In the genomic region with DNA sequence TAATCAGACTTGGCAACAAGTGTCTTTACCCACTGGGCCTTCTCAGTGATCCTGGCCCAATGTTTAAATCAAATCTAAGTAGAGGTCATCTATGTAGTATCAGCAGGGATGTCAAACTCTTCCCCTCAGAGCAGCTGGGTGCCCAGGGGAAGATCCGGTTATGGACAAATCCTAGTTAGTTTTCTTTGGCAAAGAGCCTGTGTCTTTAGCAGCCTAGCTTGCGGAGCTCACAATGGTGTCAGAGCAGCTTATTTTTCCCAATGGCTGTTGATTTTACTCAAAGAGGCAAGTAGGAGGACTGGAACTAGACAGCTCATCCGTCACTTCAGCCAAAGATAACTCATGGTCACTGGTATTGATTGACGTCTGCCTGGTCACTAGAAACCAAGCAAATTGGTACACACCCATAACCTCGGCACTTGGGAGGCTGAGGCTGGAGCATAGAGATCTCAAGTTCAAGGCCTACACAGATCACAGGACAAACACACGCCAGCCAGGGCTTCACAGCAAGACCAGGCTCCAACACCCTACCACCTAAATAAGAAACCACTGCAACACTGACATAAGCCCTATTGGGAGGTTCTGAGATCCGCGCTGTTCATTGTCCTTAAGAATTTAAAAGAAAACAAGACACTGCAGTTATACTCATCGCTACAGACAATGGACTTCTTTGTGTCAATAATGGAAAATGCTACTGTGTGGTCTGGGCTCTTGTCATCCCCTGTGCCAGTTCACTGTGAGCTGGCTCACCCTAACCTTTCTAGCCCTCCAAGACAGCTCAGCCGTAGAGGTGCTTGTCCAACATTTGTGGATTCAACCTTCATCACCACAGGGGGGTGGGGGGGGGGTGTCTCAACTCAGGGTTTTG, we compare ENCODE assay signal across 8 mouse cellular contexts. TPM values are rescaled to one million over a fixed set of nuclear protein-coding genes. Genes with fewer than 3 reads are reported as not detected.
DNase-seq lines count a peak whose midpoint lies in the region; ATAC-seq and TF ChIP-seq lines count a peak whose summit lies in the region.

No protein-coding gene starts in this region.

- TF ChIP-seq POLR2A in heart, adult 2 months (IDR thresholded peaks at IDR 0.05; ENCODE audit: insufficient read depth, low read depth, low read length) = no peak

- H3K4me1 ChIP-seq in heart, adult 2 months (ENCODE audit: control insufficient read depth, insufficient read depth, low read length) = peaks cover 32% of the 10 kb centered on the region
- H3K4me1 ChIP-seq in G1E (ENCODE audit: insufficient read depth, low read depth, low read length) = peaks cover 66% of the 10 kb centered on the region
- H3K4me1 ChIP-seq in liver, postnatal 0 days (ENCODE audit: insufficient read depth) = peaks cover 30% of the 10 kb centered on the region

- H3K79me2 ChIP-seq in heart, adult 2 months (replicated peaks; ENCODE audit: control insufficient read depth, insufficient read depth, low read length) = peaks cover 2% of the 10 kb centered on the region; the same call in 1 of the 2 replicates

- intact Hi-C loops in heart, adult 2 months (cut with DNase I) = loop anchor here (5.0 kb wide), 1 partner anchor 212 kb away; the partner anchor contains the start of gene Kpnb1
- intact Hi-C loops in heart, postnatal 36 days (cut with DNase I) = no loop called here

- H3K27ac ChIP-seq in heart, adult 2 months = peak overlapping the region; percentile 99
- peak overlapping the region; percentile 98 for H3K27ac ChIP-seq in liver, postnatal 0 days (ENCODE audit: low read depth)

- ATAC-seq in G1E (ENCODE audit: extremely low read depth, insufficient number of reproducible peaks, low FRiP score, poor library complexity, severe bottlenecking) = no peak
- no peak for ATAC-seq in liver, postnatal 0 days
- ATAC-seq in monocyte, adult 5-6 weeks (replicated peaks; ENCODE audit: insufficient number of reproducible peaks, low FRiP score, low TSS enrichment, poor library complexity, severe bottlenecking) = no peak

- 43% methylated on average over 10 of the region's 10 CpGs for WGBS in heart, adult 2 months
- 69% methylated on average over 10 of the region's 10 CpGs for WGBS in liver, postnatal 0 days (ENCODE audit: insufficient replicate concordance)

- H3K9me3 ChIP-seq in G1E (replicated peaks) = no peaks in the 10 kb centered on the region
- no peaks in the 10 kb centered on the region for H3K9me3 ChIP-seq in liver, postnatal 0 days (ENCODE audit: low read length)

- peak overlapping the region; percentile 79 for H3K4me2 ChIP-seq in liver, postnatal 0 days (ENCODE audit: low read depth, low read length)

- no peak for TF ChIP-seq CTCF in heart, adult 2 months (IDR thresholded peaks at IDR 0.05)
- no peak for TF ChIP-seq CTCF in G1E (IDR thresholded peaks at IDR 0.05; ENCODE audit: low read depth, low read length)
- no peak for TF ChIP-seq CTCF in liver, postnatal 0 days (IDR thresholded peaks at IDR 0.05; ENCODE audit: low read depth)

- H3K4me3 ChIP-seq in heart, adult 2 months = no peak overlapping the region
- H3K4me3 ChIP-seq in G1E (ENCODE audit: low read depth, low read length) = peak overlapping the region; percentile 90; the same call in 1 of the 2 replicates
- peak overlapping the region; percentile 74 for H3K4me3 ChIP-seq in liver, postnatal 0 days (ENCODE audit: low read depth, low read length)

- no peaks in the 10 kb centered on the region for H3K27me3 ChIP-seq in heart, adult 2 months (ENCODE audit: control insufficient read depth, insufficient read depth, low read length)
- H3K27me3 ChIP-seq in G1E (ENCODE audit: insufficient read depth, low read length) = no peaks in the 10 kb centered on the region
- no peaks in the 10 kb centered on the region for H3K27me3 ChIP-seq in liver, postnatal 0 days (ENCODE audit: insufficient read depth, low read length)

- H3K36me3 ChIP-seq in heart, adult 2 months (ENCODE audit: control insufficient read depth, insufficient read depth, low read length) = 0 out of 2 replicates have a peak, but pooled peaks cover 2% of the 10 kb centered on the region
- peaks cover 43% of the 10 kb centered on the region for H3K36me3 ChIP-seq in G1E (replicated peaks)
- no peaks in the 10 kb centered on the region for H3K36me3 ChIP-seq in liver, postnatal 0 days (replicated peaks; ENCODE audit: insufficient read depth, low read length)

- no peak for TF ChIP-seq EP300 in heart, adult 2 months (IDR thresholded peaks at IDR 0.05; ENCODE audit: insufficient read depth, low read depth, low read length)
- TF ChIP-seq EP300 in liver, postnatal 0 days (IDR thresholded peaks at IDR 0.05; ENCODE audit: low read depth) = no peak

- no peak for DNase-seq in heart, adult 2 months
- DNase-seq in heart, postnatal 36 days = no peak
- DNase-seq in G1E (ENCODE audit: low spot score) = no peak
- peak; percentile 98 for DNase-seq in gonadal fat pad, adult 2 months (ENCODE audit: low read depth)
- no peak for DNase-seq in liver, postnatal 0 days
- no peak for DNase-seq in yolk sac, embryonic 10.5 days (ENCODE audit: low spot score)
- no peak for DNase-seq in layer of hippocampus, adult 11-12 months (ENCODE audit: low spot score)

- H3K9ac ChIP-seq in heart, adult 2 months (ENCODE audit: low read depth, low read length) = peak overlapping the region; percentile 19; the same call in 1 of the 2 replicates
- H3K9ac ChIP-seq in liver, postnatal 0 days (replicated peaks) = peak overlapping the region; percentile 96

RNA-seq across cellular contexts. Expression of gene Sp2, which starts 7.0 kb away (rescaled TPM):
- 10 to 100 TPM; 10.4 to 12.4 TPM for total RNA-seq in heart, adult 2 months (2021)
- polyA plus RNA-seq in heart, adult 2 months (2012; rRNA removed) = 10.3 and 12.3 TPM in 2 replicates
- total RNA-seq in heart, postnatal 36 days (2021) = 10 to 100 TPM; 10.3 to 13.8 TPM
- total RNA-seq in G1E (2014; fragmentation: Nextera tagmentation) (27.9 and 32.3 TPM in 2 replicates), G1E (2017) (0.99 and 1.6 TPM in 2 replicates)
- polyA plus RNA-seq in G1E (2012) = 46.6 and 54.6 TPM in 2 replicates
- 11.6 and 19.8 TPM in 2 replicates for polyA plus RNA-seq in gonadal fat pad, adult 2 months (2012; rRNA removed)
- 6.8 and 7.1 TPM in 2 replicates for polyA plus RNA-seq in liver, postnatal 0 days (2015; fragmentation: Nextera tagmentation; extraction: Ambion mirVana)
- 4.2 to 7.6 TPM (median 7.1 TPM) in 3 replicates for total RNA-seq in monocyte, adult 5-6 weeks (2017)

RNA-seq across cellular contexts. Expression of gene Pnpo, which starts 32.0 kb away (rescaled TPM):
- 10 to 100 TPM; 12.9 to 13.0 TPM for total RNA-seq in heart, adult 2 months (2021)
- 21.3 and 22.0 TPM in 2 replicates for polyA plus RNA-seq in heart, adult 2 months (2012; rRNA removed)
- 10 to 100 TPM; 12.8 to 13.9 TPM for total RNA-seq in heart, postnatal 36 days (2021)
- total RNA-seq in G1E (2014; fragmentation: Nextera tagmentation) (119 and 123 TPM in 2 replicates), G1E (2017) (298 and 340 TPM in 2 replicates)
- polyA plus RNA-seq in G1E (2012) = 64.1 and 97.1 TPM in 2 replicates
- polyA plus RNA-seq in gonadal fat pad, adult 2 months (2012; rRNA removed) = 39.3 and 41.8 TPM in 2 replicates
- polyA plus RNA-seq in liver, postnatal 0 days (2015; fragmentation: Nextera tagmentation; extraction: Ambion mirVana) = 271 and 273 TPM in 2 replicates
- total RNA-seq in monocyte, adult 5-6 weeks (2017) = 18.3 to 23.7 TPM (median 20.6 TPM) in 3 replicates

RNA-seq across cellular contexts. Expression of gene Sp6, which starts 37.4 kb away (rescaled TPM):
- total RNA-seq in heart, adult 2 months (2021) = under 1 TPM; 0.11 to 0.21 TPM
- 0.21 and 0.23 TPM in 2 replicates for polyA plus RNA-seq in heart, adult 2 months (2012; rRNA removed)
- under 1 TPM in 1 of 2 experiments, not detected in 1; 0.14 TPM for total RNA-seq in heart, postnatal 36 days (2021)
- not detected in 2 replicates for total RNA-seq in G1E (2014; fragmentation: Nextera tagmentation)
- total RNA-seq in G1E (2017) = 0.05 and 0.12 TPM in 2 replicates
- 0.01 TPM in 1 of 2 replicates, not detected in the other for polyA plus RNA-seq in G1E (2012)
- polyA plus RNA-seq in gonadal fat pad, adult 2 months (2012; rRNA removed) = 1.5 and 2.2 TPM in 2 replicates
- polyA plus RNA-seq in liver, postnatal 0 days (2015; fragmentation: Nextera tagmentation; extraction: Ambion mirVana) = 0.06 and 0.07 TPM in 2 replicates
- not detected in 3 replicates for total RNA-seq in monocyte, adult 5-6 weeks (2017)

RNA-seq across cellular contexts. Expression of gene Prr15l, which starts 47.8 kb away (rescaled TPM):
- 1 to 10 TPM in 1 of 2 experiments, under 1 TPM in 1; 0.93 to 2.1 TPM for total RNA-seq in heart, adult 2 months (2021)
- 0.70 and 2.5 TPM in 2 replicates for polyA plus RNA-seq in heart, adult 2 months (2012; rRNA removed)
- total RNA-seq in heart, postnatal 36 days (2021) = 1 to 10 TPM in 1 of 2 experiments, under 1 TPM in 1; 0.73 to 1.8 TPM
- not detected in 2 replicates for total RNA-seq in G1E (2014; fragmentation: Nextera tagmentation)
- total RNA-seq in G1E (2017) = 0.05 and 0.17 TPM in 2 replicates
- polyA plus RNA-seq in G1E (2012) = 0.11 and 0.17 TPM in 2 replicates
- polyA plus RNA-seq in gonadal fat pad, adult 2 months (2012; rRNA removed) = 19.5 and 20.2 TPM in 2 replicates
- 10.1 and 13.9 TPM in 2 replicates for polyA plus RNA-seq in liver, postnatal 0 days (2015; fragmentation: Nextera tagmentation; extraction: Ambion mirVana)
- 0.29 TPM in 1 of 3 replicates, not detected in the others for total RNA-seq in monocyte, adult 5-6 weeks (2017)

RNA-seq across cellular contexts. Expression of gene Scrn2, which starts 54.0 kb away (rescaled TPM):
- total RNA-seq in heart, adult 2 months (2021) = 10 to 100 TPM; 12.6 TPM
- polyA plus RNA-seq in heart, adult 2 months (2012; rRNA removed) = 13.0 and 16.3 TPM in 2 replicates
- total RNA-seq in heart, postnatal 36 days (2021) = 10 to 100 TPM; 13.7 to 14.1 TPM
- total RNA-seq in G1E (2014; fragmentation: Nextera tagmentation) = 1.2 and 5.3 TPM in 2 replicates
- 9.6 and 10.5 TPM in 2 replicates for total RNA-seq in G1E (2017)
- polyA plus RNA-seq in G1E (2012) = 12.7 and 14.5 TPM in 2 replicates
- 19.6 and 21.0 TPM in 2 replicates for polyA plus RNA-seq in gonadal fat pad, adult 2 months (2012; rRNA removed)
- polyA plus RNA-seq in liver, postnatal 0 days (2015; fragmentation: Nextera tagmentation; extraction: Ambion mirVana) = 20.6 and 21.2 TPM in 2 replicates
- 2.3 to 3.2 TPM (median 2.9 TPM) in 3 replicates for total RNA-seq in monocyte, adult 5-6 weeks (2017)
